Mouse (Mus musculus) limb, embryonic 11.5 days (tissue): ENCODE data around the gene Srr. TPM values are rescaled to one million over a fixed set of nuclear protein-coding genes. Genes with fewer than 3 reads are reported as not detected.
A peak's percentile ranks its signal among the peaks of the same experiment; 100 is the strongest.

ENCODE experiments used
- ATAC-seq: fragments of 200-750 bp; cut with Nextera tagmentation; 2 replicates; pipeline ENCODE4 v1.8.0; 2017; ENCODE audit warnings: low read depth; ENCODE audit not compliant: insufficient number of reproducible peaks, low FRiP score, low TSS enrichment
- DNase-seq: peaks from one replicate; pipeline ENCODE4 v3.0.0-alpha.2; 2015; ENCODE audit warnings: low spot score
- H3K27ac ChIP-seq: fragments of 300-500 bp; sonication (generic); replicated peaks from 2 replicates; pipeline ENCODE4 v1.5.1; 2014; ENCODE audit warnings: low read depth, mild to moderate bottlenecking, low read length
- H3K27me3 ChIP-seq: fragments of 300-500 bp; sonication (generic); 2 replicates; pipeline ENCODE4 v1.6.1; 2014; ENCODE audit warnings: mild to moderate bottlenecking, low read length, mixed read lengths; ENCODE audit not compliant: control insufficient read depth, insufficient read depth
- H3K36me3 ChIP-seq: fragments of 300-500 bp; sonication (generic); 2 replicates; pipeline ENCODE4 v1.6.1; 2014; ENCODE audit warnings: mild to moderate bottlenecking, low read length, moderate library complexity, mixed read lengths; ENCODE audit not compliant: control insufficient read depth, insufficient read depth
- H3K4me1 ChIP-seq: fragments of 300-500 bp; sonication (generic); 2 replicates; pipeline ENCODE4 v1.6.1; 2014; ENCODE audit warnings: low read length, mixed read lengths; ENCODE audit not compliant: control insufficient read depth, insufficient read depth
- H3K4me2 ChIP-seq: fragments of 300-500 bp; sonication (generic); 2 replicates; pipeline ENCODE4 v1.6.1; 2014; ENCODE audit warnings: low read depth, mild to moderate bottlenecking, moderate library complexity; ENCODE audit not compliant: severe bottlenecking
- H3K4me3 ChIP-seq: fragments of 300-500 bp; sonication (generic); 2 replicates; pipeline ENCODE4 v1.5.1; 2014; ENCODE audit warnings: low read depth, low read length
- H3K9ac ChIP-seq: fragments of 300-500 bp; sonication (generic); 2 replicates; pipeline ENCODE4 v1.6.1; 2014; ENCODE audit warnings: mild to moderate bottlenecking, low read length
- H3K9me3 ChIP-seq: fragments of 300-500 bp; sonication (generic); 2 replicates; pipeline ENCODE4 v1.6.1; 2016; ENCODE audit warnings: low read length; ENCODE audit not compliant: control insufficient read depth
- WGBS: fragments of 180-500 bp; shearing (Covaris S2); extraction: QIAGEN DNeasy Blood & Tissue Kit; methylation state at CpG from one replicate; pipeline ENCODE4 v1.1.7; 2014; 5-methylcytosine and 5-hydroxymethylcytosine counted together
- polyA plus RNA-seq: library from polyadenylated mRNA; unstranded; fragments of >200 nt; fragmentation: Nextera tagmentation; extraction: Ambion mirVana; gene quantifications from 2 replicates; pipeline ENCODE4 v1.2.1, GENCODE M21; 2014

The Srr gene
- polyA plus RNA-seq, 1 experiment from 2014 or later = 24.5 TPM

DNA sequence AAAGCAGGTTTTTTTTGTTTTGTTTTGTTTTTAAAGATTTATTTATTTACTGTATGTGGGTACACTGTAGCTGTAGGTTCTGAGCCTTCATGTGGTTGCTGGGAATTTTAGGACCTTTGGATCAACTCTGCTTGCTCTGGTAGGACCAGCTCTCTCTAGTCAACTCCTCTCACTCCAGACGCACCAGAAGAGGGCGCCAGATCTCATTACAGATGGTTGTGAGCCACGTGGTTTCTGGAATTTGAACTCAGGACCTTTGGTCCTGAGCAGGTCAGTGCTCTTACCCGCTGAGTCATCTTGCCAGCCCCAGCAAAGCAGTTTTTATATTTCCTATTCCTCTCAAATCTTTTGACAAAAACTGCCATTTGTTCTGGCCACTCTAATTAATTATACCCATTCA, 1.6 kb downstream of the Srr start:
- no peak overlapping the region for H3K27ac ChIP-seq
- H3K4me2 ChIP-seq = no peak overlapping the region
- H3K27me3 ChIP-seq = no peaks in the 10 kb centered on the region
- no peaks in the 10 kb centered on the region for H3K36me3 ChIP-seq
- no peak overlapping the region for H3K4me3 ChIP-seq
- peaks cover 7% of the 10 kb centered on the region; the same call in 1 of the 2 replicates for H3K4me1 ChIP-seq
- H3K9ac ChIP-seq = no peak overlapping the region
- no peaks in the 10 kb centered on the region for H3K9me3 ChIP-seq
- DNase-seq (peak; percentile 43), ATAC-seq (no peak)
- 74% methylated on average over 4 of the region's 4 CpGs for WGBS

DNA sequence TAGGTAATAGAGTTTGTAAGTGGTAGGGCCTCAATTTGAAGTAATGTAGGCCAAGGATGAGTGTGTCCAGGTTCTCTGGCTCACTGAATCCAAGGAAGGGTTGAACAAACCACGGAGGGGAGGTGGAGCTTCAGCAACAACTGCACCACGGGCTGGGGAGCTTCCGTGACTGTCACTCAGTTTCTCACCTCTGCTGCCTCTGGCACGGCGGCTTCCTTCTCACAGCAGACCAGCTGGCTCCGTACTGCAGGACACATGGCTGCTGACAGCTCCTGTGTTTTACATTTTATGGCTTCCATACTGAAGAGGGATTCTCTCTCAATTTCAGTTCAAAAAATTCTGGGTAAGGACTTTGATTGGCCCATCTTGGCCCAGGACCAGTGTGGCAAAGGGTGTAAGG, 6.5 kb downstream of the Srr start:
- no peak for ATAC-seq
- WGBS = 54% methylated on average over 6 of the region's 6 CpGs
- Histone ChIP-seq H3K9ac (no peak overlapping the region), H3K9me3 (no peaks in the 10 kb centered on the region), H3K36me3 (no peaks in the 10 kb centered on the region), H3K27ac (no peak overlapping the region), H3K4me2 (no peak overlapping the region), H3K4me1 (no peaks in the 10 kb centered on the region), H3K27me3 (no peaks in the 10 kb centered on the region), H3K4me3 (no peak overlapping the region)
- no peak for DNase-seq

DNA sequence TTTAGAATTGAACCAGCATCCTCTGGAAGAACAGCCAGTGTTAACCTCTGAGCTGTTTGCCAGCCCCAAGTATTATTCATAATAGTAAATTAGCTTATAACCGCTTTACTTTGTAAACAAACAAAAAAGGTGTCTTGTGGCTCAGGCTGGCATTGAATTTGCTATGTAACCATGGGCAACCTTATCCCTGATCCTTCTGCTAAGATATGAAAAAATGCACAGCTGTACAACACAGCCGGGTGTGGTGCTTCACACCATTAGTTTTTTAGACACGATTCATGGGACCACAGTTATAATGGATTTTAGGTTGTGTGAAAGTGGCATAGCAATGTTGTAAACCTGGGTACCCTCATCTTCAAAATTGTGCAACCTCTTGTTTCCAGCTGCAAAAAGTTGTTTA, 13.3 kb downstream of the Srr start:
- Histone ChIP-seq H3K9ac (no peak overlapping the region), H3K27me3 (no peaks in the 10 kb centered on the region), H3K4me1 (no peaks in the 10 kb centered on the region), H3K36me3 (peaks cover 16% of the 10 kb centered on the region), H3K4me2 (no peak overlapping the region), H3K27ac (no peak overlapping the region), H3K4me3 (no peak overlapping the region), H3K9me3 (no peaks in the 10 kb centered on the region)
- no peak for DNase-seq
- no peak for ATAC-seq
- WGBS = 94% methylated on average over 3 of the region's 3 CpGs

DNA sequence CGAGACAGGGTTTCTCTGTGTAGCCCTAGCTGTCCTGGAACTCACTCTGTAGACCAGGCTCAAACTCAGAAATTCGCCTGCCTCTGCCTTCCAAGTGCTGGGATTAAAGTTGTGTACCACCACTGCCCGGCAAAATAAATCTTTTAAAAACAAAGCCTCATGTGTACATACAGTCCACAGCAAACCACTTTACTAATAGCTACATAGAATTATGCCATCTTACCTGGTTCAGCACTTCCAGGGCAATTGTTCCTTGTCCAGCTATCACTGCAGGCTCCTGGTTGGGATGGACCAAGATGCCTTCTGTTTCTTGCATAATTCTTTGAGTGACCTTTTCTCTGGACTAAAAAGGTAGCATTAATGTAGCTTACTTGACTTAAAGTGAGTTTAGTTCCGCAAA, 15.8 kb downstream of the Srr start:
- DNase-seq (no peak), ATAC-seq (no peak)
- H3K4me3 ChIP-seq = no peak overlapping the region
- no peaks in the 10 kb centered on the region for H3K9me3 ChIP-seq
- H3K4me1 ChIP-seq = no peaks in the 10 kb centered on the region
- no peak overlapping the region for H3K4me2 ChIP-seq
- no peak overlapping the region for H3K9ac ChIP-seq
- 93% methylated on average over 4 of the region's 4 CpGs for WGBS
- peaks cover 34% of the 10 kb centered on the region for H3K36me3 ChIP-seq
- H3K27ac ChIP-seq = no peak overlapping the region
- H3K27me3 ChIP-seq = no peaks in the 10 kb centered on the region

DNA sequence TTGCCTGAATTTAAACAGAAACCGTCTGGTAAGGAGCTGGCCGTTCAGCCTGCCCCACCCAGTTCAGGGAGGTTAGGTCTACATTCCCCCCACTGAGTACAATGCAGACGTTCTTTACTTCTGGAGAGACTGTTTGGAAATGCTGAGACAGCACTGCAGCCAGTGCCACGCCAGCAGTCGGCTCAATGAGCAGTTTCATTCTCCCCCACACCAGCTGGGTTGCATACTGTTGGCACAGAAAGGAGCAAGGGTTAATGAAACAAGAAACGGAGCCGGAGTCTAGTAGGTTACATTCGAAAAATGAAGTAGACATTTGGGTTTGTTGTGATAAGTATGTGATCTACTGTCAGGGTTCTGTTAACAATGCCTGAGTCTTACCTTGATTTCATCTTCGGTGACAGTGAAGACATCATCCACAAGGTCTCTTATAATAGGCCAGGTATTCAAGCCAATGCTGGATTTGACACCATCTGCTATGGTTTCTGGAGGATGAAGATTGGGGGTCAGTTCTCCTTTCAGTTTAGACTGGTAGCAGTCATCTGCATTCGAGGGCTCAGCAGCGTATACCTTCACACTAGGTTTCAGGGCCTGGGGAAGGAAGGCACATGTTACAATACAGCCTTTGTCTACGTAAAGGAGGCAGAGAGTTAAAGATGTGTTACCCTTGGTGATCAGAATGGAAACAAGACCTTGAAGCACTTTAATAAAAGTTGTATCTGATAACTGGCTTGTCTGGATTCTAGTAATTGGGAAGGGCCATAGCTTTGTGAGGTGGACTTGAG, 16.9 kb downstream of the Srr start:
- Histone ChIP-seq H3K9ac (no peak overlapping the region), H3K4me2 (no peak overlapping the region), H3K4me3 (no peak overlapping the region), H3K4me1 (no peaks in the 10 kb centered on the region), H3K9me3 (no peaks in the 10 kb centered on the region), H3K36me3 (peaks cover 38% of the 10 kb centered on the region), H3K27ac (no peak overlapping the region), H3K27me3 (no peaks in the 10 kb centered on the region)
- no peak for ATAC-seq
- WGBS = 88% methylated on average over 12 of the region's 12 CpGs
- DNase-seq = no peak

DNA sequence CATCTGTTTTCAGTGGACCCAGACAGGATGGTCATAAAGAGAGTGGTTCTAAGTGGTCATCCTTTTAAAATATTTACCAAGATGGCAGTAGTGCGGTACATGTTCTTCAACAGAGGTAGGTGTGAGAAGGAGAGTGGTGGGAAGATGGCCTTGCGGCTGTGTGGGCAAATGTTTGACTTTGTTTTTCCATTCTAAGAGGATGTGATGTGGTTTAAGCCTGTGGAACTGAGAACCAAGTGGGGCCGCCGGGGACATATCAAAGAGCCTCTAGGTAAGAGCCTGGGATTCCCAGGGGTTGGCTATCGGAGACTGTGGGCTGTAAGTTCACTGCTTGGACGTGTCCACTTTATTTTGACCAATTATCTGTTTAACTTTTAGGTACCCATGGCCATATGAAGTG, 17.9 kb downstream of the Srr start:
- H3K27me3 ChIP-seq = no peaks in the 10 kb centered on the region
- ATAC-seq (no peak), DNase-seq (no peak)
- 95% methylated on average over 6 of the region's 6 CpGs for WGBS
- H3K4me1 ChIP-seq = no peaks in the 10 kb centered on the region
- peaks cover 42% of the 10 kb centered on the region for H3K36me3 ChIP-seq
- H3K27ac ChIP-seq = no peak overlapping the region
- no peak overlapping the region for H3K4me2 ChIP-seq
- no peaks in the 10 kb centered on the region for H3K9me3 ChIP-seq
- H3K4me3 ChIP-seq = no peak overlapping the region
- H3K9ac ChIP-seq = no peak overlapping the region

DNA sequence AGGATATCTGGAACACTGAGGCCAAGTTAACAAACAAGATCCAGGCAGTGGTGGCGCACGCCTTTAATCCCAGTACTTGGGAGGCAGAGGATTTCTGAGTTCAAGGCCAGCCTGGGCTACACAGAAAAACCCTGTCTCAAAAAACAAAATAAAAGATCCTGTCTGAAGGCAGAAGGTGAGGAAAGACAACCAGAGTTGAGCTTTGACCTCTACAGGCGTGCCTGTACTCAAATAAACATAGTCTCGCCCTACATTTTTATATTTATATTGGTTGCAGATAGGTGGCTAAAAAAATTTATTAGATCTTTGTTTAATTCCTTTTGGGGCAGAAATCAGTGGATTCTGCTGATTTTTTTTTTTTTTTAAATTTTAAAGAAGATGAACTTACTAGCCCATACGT, 23.3 kb downstream of the Srr start:
- Histone ChIP-seq H3K27me3 (no peaks in the 10 kb centered on the region), H3K4me3 (no peak overlapping the region), H3K9me3 (no peaks in the 10 kb centered on the region), H3K36me3 (peaks cover 55% of the 10 kb centered on the region), H3K9ac (no peak overlapping the region), H3K4me1 (0 out of 2 replicates have a peak, but pooled peaks cover 2% of the 10 kb centered on the region), H3K4me2 (no peak overlapping the region), H3K27ac (no peak overlapping the region)
- 89% methylated on average over 5 of the region's 5 CpGs for WGBS
- DNase-seq = no peak
- ATAC-seq = no peak

DNA sequence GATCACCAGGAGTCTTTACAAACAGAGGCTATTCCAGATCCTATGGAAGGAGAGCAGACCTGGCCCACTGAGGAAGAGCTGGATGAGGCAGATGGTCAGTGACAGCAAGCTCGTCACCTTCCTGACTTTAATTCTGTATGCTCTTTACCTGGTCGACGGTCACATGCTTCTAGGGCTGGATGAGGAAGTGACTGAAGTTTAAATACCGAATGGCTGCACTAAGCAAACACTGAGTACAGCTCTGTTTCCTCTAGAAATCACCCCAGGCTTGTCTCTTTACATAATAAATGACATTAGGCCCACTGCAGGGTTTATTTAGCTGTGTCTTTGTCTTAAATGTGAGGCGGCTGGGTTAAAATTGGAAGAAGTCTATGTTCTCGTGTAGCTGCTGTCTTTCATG, 24.2 kb downstream of the Srr start:
- no peak for ATAC-seq
- H3K4me1 ChIP-seq = 0 out of 2 replicates have a peak, but pooled peaks cover 2% of the 10 kb centered on the region
- H3K4me2 ChIP-seq = no peak overlapping the region
- peaks cover 46% of the 10 kb centered on the region for H3K36me3 ChIP-seq
- H3K4me3 ChIP-seq = no peak overlapping the region
- WGBS = 92% methylated on average over 6 of the region's 6 CpGs
- DNase-seq = no peak
- H3K9me3 ChIP-seq = no peaks in the 10 kb centered on the region
- H3K9ac ChIP-seq = no peak overlapping the region
- H3K27ac ChIP-seq = no peak overlapping the region
- no peaks in the 10 kb centered on the region for H3K27me3 ChIP-seq

DNA sequence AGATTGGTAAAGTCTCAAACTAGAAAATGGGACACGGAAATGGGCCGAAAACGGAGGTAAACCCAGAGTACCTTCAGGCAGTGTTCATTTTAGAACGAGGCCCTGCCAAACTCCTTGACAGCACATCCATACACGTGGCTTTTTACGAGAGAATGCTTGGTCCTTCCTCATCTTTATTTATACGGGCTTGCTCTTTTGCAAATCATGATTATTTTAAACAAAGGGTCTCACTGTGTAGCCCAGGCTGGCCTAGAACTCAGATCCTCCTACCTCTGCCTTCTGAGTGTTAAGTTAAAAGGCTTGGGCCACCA, 27.3 kb downstream of the Srr start:
- DNase-seq (no peak), ATAC-seq (no peak)
- Histone ChIP-seq H3K36me3 (peaks cover 34% of the 10 kb centered on the region; the same call in 1 of the 2 replicates), H3K27ac (no peak overlapping the region), H3K4me2 (peak overlapping the region; percentile 94), H3K4me1 (0 out of 2 replicates have a peak, but pooled peaks cover 2% of the 10 kb centered on the region), H3K9ac (peak overlapping the region; percentile 82), H3K9me3 (no peaks in the 10 kb centered on the region), H3K4me3 (peak overlapping the region; percentile 87), H3K27me3 (no peaks in the 10 kb centered on the region)
- WGBS = under 1% methylated on average over 7 of the region's 7 CpGs
